Mouse (Mus musculus): Measurements from ENCODE around the gene Adssl1.
A peak's percentile ranks its signal among the peaks of the same experiment; 100 is the strongest.

Gene Adssl1

GRCm38 (mm10) chr12:112660576-112661326 is 40.9 kb downstream of the Adssl1 start:
- no peak for DNase-seq

- DNase-seq, result no peak
Observed at GRCm38 (mm10) chr12:112661327-112661605, 41.4 kb downstream of the Adssl1 start.

GRCm38 (mm10) chr12:112661851-112662250 is 42.0 kb downstream of the Adssl1 start:
- DNase-seq, result no peak

- peak; percentile 53 for DNase-seq
Observed at GRCm38 (mm10) chr12:112663303-112663702, 43.5 kb downstream of the Adssl1 start.

- DNase-seq, result no peak
Observed at GRCm38 (mm10) chr12:112663716-112664115, 43.9 kb downstream of the Adssl1 start.

- DNase-seq, result no peak
Observed at GRCm38 (mm10) chr12:112664124-112664523, 44.3 kb downstream of the Adssl1 start.

GRCm38 (mm10) chr12:112664656-112665055 is 44.8 kb downstream of the Adssl1 start:
- DNase-seq, result peak; percentile 60

GRCm38 (mm10) chr12:112665445-112665844 is 45.6 kb downstream of the Adssl1 start:
- DNase-seq, result peak; percentile 67

GRCm38 (mm10) chr12:112665881-112666544 is 46.2 kb downstream of the Adssl1 start:
- no peak for DNase-seq

GRCm38 (mm10) chr12:112667619-112668297 is 47.9 kb downstream of the Adssl1 start:
- DNase-seq, result peak; percentile 35

GRCm38 (mm10) chr12:112670718-112671393 is 51.0 kb downstream of the Adssl1 start:
- DNase-seq, result peak; percentile 36

- peak; percentile 33 for DNase-seq
Observed at GRCm38 (mm10) chr12:112671891-112672290, 52.0 kb downstream of the Adssl1 start.

GRCm38 (mm10) chr12:112672744-112673575 is 53.1 kb downstream of the Adssl1 start:
- DNase-seq, result peak; percentile 64

GRCm38 (mm10) chr12:112673576-112674091 is 53.8 kb downstream of the Adssl1 start:
- DNase-seq, result peak; percentile 74

- DNase-seq, result peak; percentile 76
Observed at GRCm38 (mm10) chr12:112674132-112675011, 54.5 kb downstream of the Adssl1 start, which contains the start of gene Akt1. Gene Akt1 (minus strand): TSS chr12:112674884.

- peak; percentile 84 for DNase-seq
Observed at GRCm38 (mm10) chr12:112675245-112676035, 55.6 kb downstream of the Adssl1 start.

GRCm38 (mm10) chr12:112677076-112677475 is 57.2 kb downstream of the Adssl1 start:
- DNase-seq, result no peak

- DNase-seq, result no peak
Observed at GRCm38 (mm10) chr12:112677943-112678554, 58.2 kb downstream of the Adssl1 start.

GRCm38 (mm10) chr12:112678555-112679026 is 58.7 kb downstream of the Adssl1 start, which contains the start of gene Zbtb42:
Gene Zbtb42 (plus strand): TSS chr12:112678828.
- no peak for DNase-seq

Data from cerebellum, adult 9-11 months (tissue).